Mouse (Mus musculus): ENCODE measurements around the gene Tpo.

Gene Tpo

DNA sequence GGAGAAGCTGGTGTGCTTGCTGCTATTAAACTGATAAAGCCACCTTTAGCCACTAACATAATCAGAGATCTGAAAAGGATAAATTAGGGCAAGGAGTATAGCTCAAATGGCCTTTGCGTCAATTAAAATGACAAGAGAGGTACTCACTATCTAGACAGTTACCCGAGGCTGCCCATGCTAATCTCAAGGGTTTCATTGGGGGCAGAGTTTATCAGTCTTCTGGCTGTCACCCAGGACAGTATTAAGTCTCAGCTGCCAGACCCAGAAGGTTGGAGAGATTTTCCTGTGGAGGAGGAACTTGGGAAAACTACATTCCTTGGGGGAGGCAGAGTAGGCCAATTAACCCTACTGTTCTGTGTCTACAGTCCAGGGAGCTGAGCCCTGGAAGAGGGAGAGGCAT lies 63.1 kb downstream of the Tpo start:
- no peak for DNase-seq

- no peak for DNase-seq
These were observed 64.6 kb downstream of the Tpo start for GRCm38 (mm10) chr12:30067806-30068205.

DNA sequence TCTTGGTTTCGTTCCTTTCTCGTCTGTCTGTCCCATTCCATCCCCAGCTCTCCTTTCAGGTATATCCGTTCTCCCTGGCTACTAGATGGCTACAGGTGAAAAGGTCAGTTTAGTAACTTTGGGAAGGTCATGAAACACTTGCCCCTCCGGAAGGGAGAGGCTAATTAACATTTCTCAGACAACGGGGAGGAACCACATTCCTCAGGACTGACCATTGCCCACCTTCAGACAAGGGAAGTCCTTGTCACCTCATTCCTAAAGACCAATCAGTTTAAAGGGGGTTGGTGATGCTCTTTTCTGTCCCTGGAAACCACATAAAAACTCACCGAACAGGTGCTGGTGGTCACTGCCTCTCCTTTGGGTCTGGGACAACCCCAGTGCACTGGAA lies 70.3 kb downstream of the Tpo start:
- DNase-seq: no peak

DNA sequence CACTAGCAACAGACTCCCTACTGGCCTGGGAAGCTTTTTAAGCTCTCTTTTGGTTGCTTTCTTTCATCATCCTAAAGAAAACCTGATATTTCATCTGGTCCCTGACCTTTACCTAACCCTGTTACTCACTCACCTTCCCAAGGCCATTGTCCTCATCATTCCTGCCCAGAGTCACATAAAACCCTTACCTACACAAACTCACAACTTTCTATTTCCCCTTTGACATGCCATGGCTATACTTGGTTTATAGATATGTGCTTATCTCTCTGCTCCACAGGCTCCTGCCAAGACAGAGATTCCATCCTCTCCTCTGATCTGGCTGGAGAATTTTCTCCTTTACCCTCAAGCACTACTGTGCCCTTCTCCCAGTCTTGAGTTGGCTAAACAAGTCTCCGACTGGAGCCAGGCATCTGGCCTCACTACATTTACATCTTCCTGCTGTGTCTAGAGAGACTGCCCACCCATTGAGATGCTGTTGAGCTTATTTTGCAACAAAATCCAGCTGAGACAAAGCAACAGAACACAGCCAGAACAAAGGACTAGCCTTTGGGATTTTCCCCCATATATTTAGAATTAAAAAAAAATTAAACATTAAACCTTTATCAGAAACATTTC lies 70.8 kb downstream of the Tpo start:
- DNase-seq: no peak

DNA sequence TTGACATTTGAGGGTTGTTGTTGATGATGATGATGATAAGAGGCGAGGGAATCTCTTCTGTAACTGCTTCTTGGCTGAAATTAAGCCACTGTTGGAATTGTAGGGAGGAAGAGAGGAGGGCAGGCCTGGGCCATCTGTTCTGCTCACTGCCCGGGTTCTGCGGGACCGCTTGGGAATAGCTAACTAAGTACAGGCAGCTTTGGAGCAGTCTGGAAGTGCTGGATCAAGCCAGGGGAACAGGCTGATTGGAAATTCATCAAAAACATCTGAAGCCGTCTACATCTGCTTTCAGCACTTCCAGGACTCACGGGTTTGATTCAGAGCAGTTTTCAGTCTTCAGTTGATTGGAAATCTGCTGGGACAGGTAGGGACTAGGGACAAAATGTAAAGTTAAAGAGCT lies 74.4 kb downstream of the Tpo start:
- no peak for DNase-seq

- no peak for DNase-seq
These were observed 77.5 kb downstream of the Tpo start for GRCm38 (mm10) chr12:30054761-30055540.

DNA sequence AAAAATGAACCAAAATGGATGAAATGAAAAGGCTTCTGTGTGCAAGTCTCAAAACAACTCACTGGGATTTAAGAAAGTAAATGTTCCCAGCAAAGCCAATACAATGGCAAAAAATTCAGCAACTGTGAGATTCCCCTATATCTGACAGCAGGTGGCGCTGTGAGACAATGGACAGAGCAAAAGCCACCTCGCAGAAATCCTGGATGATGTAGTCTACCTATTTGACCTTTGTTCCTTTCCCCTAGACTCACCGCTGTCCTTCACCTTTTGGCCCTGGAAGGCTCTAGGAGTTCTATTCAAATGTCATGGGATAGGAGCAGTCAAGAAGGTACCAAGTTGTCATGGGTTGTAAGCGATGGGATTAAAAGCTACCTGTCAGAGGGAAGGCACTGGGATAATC lies 82.2 kb downstream of the Tpo start:
- peak; percentile 53 for DNase-seq

- no peak for DNase-seq
These were observed 82.6 kb downstream of the Tpo start for GRCm38 (mm10) chr12:30049818-30050217.

DNA sequence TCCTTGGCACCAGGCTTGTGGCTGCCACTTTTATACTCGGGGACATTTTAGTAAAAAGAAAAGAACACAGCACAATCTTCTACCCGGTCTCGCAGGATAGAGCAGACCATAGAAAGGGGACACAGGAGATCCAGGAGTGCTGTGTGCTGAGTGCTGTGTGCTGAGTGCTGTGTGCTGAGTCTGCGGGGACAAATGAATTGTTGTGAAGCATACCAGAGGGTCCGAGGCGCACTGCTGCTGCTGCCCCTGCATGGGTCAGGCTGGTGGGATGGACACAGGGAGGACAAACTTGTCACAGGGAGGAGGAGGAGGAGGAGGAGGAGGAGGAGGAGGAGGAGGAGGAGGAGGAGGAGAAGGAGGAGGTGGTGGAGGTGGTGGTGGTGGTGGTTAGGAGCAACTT lies 83.6 kb downstream of the Tpo start:
- no peak for DNase-seq

DNA sequence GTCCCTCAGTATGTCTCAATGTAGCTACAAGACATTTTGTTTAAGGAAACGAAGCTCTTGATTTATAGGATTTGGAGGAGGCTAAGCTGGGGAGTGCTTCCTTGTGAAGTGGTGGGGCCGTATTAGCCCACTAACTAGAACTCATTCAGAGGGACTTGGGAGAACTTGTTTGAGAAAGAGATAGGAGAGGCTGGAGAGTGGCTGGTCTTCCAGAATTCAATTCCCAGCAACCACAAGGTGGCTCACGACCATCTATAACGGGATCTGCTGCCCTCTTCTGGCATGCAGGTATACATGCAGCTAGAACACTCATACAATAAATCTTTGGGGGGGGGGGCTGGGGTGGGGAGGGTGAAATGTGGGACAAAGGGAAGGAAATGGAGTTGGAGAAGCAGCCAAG lies 92.3 kb downstream of the Tpo start:
- DNase-seq: peak; percentile 8

- peak; percentile 16 for DNase-seq
These were observed 92.9 kb downstream of the Tpo start for GRCm38 (mm10) chr12:30039565-30039964.

DNA sequence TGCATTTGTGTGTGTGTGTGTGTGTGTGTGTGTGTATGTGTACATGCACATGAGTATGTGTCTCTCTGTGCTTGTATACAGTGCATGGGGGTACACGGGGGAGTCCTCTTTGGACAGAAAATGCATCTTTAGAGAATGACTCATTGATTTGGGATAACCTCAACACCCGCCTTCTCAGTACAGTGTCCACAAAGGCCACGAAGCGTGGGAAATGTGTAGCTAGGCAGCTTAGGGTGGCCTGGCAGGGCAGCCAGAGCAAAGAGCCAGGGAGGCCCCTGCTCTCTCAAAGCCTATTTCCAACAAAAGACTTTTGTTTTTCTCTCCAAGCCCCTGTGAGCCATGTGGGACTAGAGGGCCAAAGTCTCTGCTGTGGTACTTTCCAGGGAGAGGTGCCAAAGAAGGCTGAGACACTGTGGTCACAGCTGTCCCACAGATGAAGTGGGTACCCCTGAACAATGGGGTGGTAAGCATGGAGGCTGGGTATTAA lies 95.8 kb downstream of the Tpo start:
- DNase-seq: no peak

- no peak for DNase-seq
These were observed 96.4 kb downstream of the Tpo start for GRCm38 (mm10) chr12:30035841-30036568.

GRCm38 (mm10) chr12:30035406-30035805 lies 97.0 kb downstream of the Tpo start:
- no peak for DNase-seq

DNA sequence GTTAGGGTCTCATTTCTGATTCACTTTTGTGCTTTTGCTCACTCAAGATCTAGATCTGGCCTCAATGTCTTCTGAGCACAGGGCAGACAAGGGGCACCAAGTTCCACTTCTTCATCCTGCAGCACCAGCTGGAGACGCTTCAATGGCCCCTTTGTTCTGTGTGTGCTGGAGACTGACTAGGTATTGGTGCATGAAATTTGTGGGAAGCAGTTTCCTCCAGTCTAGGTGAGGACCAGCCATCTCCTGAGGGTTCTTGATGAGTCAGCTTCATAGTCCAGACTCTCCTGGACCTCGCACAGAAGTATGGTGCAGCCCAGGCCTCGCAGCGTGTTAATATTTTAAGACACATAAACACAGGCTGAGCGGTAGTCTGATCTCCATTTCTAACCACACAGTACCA lies 97.7 kb downstream of the Tpo start:
- no peak for DNase-seq

DNA sequence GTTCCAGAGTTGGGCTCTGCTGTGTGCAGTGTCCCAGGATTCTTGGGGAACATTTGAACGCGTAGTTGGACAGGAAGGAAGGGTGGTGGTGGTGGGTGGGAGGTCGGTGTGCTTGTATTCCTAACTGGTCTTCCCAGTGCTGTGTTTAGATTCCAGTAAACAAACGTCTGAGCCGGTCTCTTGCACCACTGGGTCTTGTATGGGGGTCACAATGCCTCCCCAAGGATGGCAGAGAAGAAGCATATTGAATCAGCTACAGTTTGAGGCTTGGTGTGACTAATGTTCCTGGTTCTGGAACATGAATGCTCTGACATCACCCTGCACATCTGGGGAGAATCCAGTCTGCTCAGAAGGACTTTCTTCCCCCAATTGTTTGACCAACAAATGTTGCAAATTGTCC lies 101.9 kb downstream of the Tpo start:
- no peak for DNase-seq

DNA sequence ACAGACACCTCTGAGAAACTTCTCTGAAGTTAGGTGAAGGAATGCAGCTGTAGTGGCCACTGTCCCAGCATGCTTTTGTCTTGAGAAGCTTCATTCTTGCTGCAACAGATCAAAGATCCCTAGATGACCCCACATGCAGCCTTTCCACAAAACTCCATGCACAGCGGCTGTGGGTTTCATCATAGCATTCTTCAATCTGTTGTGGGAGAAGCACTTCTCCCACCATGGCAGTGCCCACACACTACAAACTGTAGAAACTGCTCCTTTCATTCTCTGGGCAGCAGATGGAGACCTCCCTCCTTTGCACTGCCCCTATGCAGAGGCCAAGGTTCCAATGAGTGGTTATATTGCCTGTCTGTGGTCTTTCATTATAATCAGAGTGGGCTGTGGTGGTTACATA lies 103.3 kb downstream of the Tpo start:
- DNase-seq: no peak

DNA sequence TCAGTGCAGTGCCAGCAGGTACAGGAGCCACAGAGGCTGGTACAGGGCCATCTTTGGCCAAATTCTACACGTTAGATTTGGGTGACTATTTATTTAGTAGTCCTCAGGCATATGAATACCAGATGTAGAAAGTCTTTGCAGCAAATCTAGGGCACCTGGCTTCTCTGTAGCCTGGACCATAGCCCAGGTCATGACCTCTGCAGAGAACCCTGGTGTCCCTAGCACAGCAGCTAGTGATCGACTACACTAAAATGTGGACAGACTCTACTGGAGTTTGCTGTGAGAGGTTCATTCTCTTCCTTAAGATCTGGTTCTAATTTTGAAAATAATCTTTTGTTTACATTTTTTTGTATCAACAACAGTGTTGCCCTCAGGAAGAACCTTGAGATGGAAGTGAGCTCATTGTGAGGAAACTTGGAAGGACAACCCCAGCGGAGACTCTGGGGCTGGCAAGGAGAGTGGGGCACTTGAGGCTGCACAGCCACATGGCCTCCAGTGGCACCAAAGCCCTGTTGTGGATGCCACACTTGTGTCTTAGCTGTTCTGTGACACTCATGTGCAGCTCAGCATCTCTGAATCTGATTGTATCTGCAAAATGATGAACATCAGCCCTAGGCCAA lies 104.6 kb downstream of the Tpo start:
- DNase-seq: no peak

DNA sequence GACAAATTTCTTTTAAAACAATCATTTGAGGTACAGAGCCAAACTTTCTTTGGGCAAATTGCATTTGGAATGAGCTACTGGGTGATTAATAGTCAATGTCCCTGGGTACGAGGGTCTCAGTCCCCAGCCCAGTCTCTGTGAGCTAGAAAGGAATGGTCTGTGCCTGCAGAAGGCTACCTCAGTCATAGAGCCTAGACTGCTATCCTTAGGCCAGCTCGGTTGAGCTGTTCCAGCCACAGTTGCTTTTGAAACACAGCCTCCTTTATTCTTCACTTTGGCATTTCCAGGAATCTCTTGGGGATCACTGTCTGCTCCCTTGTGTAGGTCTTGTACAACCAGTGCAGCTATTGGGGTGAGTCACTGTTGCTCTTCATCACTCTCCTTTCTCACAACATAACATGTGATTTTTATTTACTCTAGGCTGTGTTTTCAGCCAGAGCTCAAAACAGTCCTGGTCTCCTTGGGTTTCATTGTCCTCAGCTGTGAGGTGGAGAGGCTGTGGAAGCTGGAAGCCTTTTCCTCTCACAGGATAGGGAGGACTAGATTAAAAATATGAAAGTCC lies 108.1 kb downstream of the Tpo start:
- no peak for DNase-seq

GRCm38 (mm10) chr12:30023491-30023890 lies 108.9 kb downstream of the Tpo start:
- DNase-seq: no peak

GRCm38 (mm10) chr12:30020447-30020846 lies 112.0 kb downstream of the Tpo start:
- no peak for DNase-seq

DNA sequence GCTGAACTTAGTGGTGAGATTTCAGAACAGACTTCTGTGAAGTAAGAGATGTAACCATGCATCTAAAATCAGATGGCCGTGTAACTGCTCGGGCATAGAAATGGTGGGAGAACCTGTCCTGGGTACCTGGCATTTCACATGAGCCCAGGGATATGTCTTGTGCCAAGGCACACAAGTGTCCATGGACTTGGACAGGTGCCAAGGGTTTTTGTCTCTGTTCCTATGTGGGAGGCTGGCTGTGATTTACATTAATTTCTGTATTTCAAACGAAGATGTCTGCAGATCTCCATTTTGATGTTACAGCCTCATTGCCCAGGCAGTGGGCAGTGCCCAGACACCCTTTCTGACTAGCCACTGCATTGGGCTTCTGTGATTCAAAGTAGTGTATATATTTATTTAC lies 115.3 kb downstream of the Tpo start:
- no peak for DNase-seq

DNA sequence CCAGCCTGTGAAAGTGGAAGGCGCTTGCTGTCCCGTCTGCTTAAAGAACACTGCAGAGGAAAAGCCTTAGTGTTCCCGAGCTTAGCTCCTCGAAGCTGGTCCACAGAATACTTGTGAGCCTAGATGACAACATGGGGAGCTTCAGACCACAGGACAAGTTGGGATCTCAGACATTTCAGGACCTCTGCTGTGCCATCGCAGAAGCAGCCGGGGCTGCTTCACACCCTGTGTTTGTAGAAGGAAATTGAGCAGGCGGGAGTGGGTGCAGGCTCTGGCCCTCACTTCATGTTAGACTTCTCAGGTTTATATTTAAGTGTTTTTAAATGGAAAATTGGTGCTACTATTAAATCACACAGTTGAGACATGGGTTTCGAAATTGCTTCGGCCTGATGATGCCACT lies 116.9 kb downstream of the Tpo start:
- no peak for DNase-seq

All from thymus, postnatal 4 days (tissue).